Comparison of ENCODE assay signal across 12 mouse cellular contexts in the genomic region with DNA sequence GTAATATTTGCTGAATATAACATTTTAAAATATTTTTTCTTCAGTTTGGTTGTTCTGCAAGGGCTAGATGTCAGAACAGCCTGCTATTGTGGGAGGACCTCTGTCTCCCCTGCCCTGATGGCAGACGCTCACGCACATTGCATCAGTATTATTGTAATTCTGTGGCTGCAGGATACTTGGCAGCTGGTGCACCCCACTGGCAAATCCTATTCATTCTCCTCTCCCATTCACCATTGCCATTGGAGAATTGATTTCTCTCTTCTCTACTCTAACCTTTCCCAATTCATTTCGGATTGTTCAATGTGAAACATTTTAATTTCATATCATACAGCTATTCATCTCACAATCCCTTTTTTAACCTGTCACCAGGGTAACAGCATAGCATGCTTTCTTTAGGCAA.
DNase-seq lines count a peak whose midpoint lies in the region; ATAC-seq and TF ChIP-seq lines count a peak whose summit lies in the region.
"Had no signal": no experiment of that assay in that cellular context is flagged by ENCODE, and none has a peak within 500 bp of the region (broad histone marks: within the 10 kb centered on the region; RNA-seq: fewer than 3 reads in every experiment).

No protein-coding gene starts in this region.

- H3K27ac ChIP-seq in forebrain, embryonic 16.5 days (ENCODE audit: low read length), result no peak overlapping the region
- no peak overlapping the region for H3K27ac ChIP-seq in intestine, postnatal 0 days (ENCODE audit: low read depth, low read length)

- WGBS in forebrain, embryonic 16.5 days, result 2% methylated on average over 3 of the region's 3 CpGs
- 74% methylated on average over 3 of the region's 3 CpGs for whole genome bisulfite sequencing in intestine, postnatal 0 days

- no peaks in the 10 kb centered on the region for H3K27me3 ChIP-seq in forebrain, embryonic 16.5 days (replicated peaks; ENCODE audit: control insufficient read depth, insufficient read depth, low read length)
- no peaks in the 10 kb centered on the region for H3K27me3 ChIP-seq in intestine, postnatal 0 days (replicated peaks; ENCODE audit: control insufficient read depth, insufficient read depth, low read length)

- peak; percentile 85 for ATAC-seq in forebrain, embryonic 16.5 days
- ATAC-seq in intestine, postnatal 0 days, result no peak

- H3K9me3 ChIP-seq in forebrain, embryonic 16.5 days (ENCODE audit: control insufficient read depth, low read length), result no peaks in the 10 kb centered on the region
- no peaks in the 10 kb centered on the region for H3K9me3 ChIP-seq in intestine, postnatal 0 days (ENCODE audit: control insufficient read depth)

- no peak overlapping the region for H3K4me3 ChIP-seq in forebrain, embryonic 16.5 days (replicated peaks; ENCODE audit: low read length)
- no peak overlapping the region for H3K4me3 ChIP-seq in intestine, postnatal 0 days (ENCODE audit: low read depth, low read length)

- H3K36me3 ChIP-seq in forebrain, embryonic 16.5 days (ENCODE audit: control insufficient read depth, insufficient read depth), result no peaks in the 10 kb centered on the region
- H3K36me3 ChIP-seq in intestine, postnatal 0 days (ENCODE audit: control insufficient read depth, insufficient read depth), result no peaks in the 10 kb centered on the region

- DNase-seq in right cerebral cortex, adult 18-20 months, result peak; percentile 18
- no peak for DNase-seq in right cerebral cortex, postnatal 25 days
- DNase-seq in layer of hippocampus, postnatal 10 days (ENCODE audit: low spot score in 2 of 2), result peak; percentile 25 to 43
- DNase-seq in retina, postnatal 1 day, result peak; percentile 34
- DNase-seq in thymus, postnatal 36 days, result no peak
- no peak for DNase-seq in kidney, adult 18-20 months
- DNase-seq: adrenal gland, postnatal 14 days; gastrocnemius, postnatal 14 days; heart, postnatal 4 days; lung, adult 18-20 months had no signal

- H3K4me2 ChIP-seq in forebrain, embryonic 16.5 days (ENCODE audit: low read length), result 0 out of 2 replicates have a peak overlapping the region, but pooled peaks have one; percentile 7
- no peak overlapping the region for H3K4me2 ChIP-seq in intestine, postnatal 0 days (replicated peaks; ENCODE audit: low read depth)

- no peak for TF ChIP-seq CTCF in intestine, postnatal 0 days (IDR thresholded peaks at IDR 0.05; ENCODE audit: low read depth)

- H3K9ac ChIP-seq in forebrain, embryonic 16.5 days (replicated peaks; ENCODE audit: low read depth, low read length), result no peak overlapping the region
- no peak overlapping the region for H3K9ac ChIP-seq in intestine, postnatal 0 days (ENCODE audit: low read depth, low read length)

- H3K4me1 ChIP-seq in forebrain, embryonic 16.5 days (replicated peaks; ENCODE audit: control insufficient read depth, insufficient read depth, low read length), result peaks cover 6% of the 10 kb centered on the region
- H3K4me1 ChIP-seq in intestine, postnatal 0 days (replicated peaks; ENCODE audit: control insufficient read depth, insufficient read depth, low read length), result no peaks in the 10 kb centered on the region

Comparison
In these comparisons a context has a peak if more than half of its experiments do, and no peak if none do; other contexts are left out.
1. DNase-seq: peak in right cerebral cortex, adult 18-20 months (single experiment), layer of hippocampus, postnatal 10 days (2 of 2) and retina, postnatal 1 day (single experiment); none in right cerebral cortex, postnatal 25 days (single experiment), thymus, postnatal 36 days (0 of 2) and kidney, adult 18-20 months (single experiment).